Mouse (Mus musculus) retina, postnatal 7 days (tissue): Measurements from ENCODE around the gene Fbxl8.
A peak's percentile ranks its signal among the peaks of the same experiment; 100 is the strongest.

ENCODE experiments used
- DNase-seq: peaks from one replicate; pipeline ENCODE4 v3.0.0-alpha.2; 2012; ENCODE audit warnings: low read depth, low spot score

The Fbxl8 gene

DNA sequence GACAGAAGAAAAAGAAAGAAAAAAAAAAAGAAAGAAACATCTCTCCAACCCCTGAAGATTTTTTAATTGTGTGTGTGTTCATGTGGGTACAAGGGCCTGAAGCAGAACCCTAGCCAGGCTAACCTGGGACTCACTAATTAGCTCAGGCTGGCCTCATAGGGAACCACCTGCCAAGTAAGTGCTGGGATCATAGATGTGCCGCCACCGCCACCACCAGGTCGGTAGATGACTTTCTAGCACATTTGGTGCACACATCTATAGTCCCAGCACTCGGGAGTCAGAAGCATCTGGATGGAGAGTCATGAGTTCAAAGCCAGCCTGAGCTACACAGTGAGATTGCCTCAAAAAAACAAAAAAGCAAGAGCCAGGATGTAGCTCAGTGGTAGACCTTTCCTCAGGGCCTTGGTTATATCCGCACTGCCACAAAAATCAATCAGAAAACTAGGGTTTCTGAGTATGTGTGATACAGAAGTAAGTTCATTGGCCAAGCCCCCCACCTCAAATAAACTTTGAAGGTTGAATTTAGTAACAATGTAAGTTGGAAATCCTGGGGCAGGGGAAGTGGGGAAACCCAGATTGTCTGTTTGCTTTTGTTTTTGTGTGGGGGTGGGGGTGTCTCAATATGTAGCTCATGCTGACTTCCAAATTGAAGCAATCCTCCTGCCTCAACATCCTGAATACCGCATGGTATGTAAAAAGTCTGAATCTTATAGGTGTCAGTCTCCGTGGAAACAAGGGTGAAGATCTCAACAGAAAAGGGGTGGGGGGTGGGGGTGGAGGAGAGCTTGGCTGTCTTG is 6.9 kb upstream of the Fbxl8 start:
- DNase-seq = no peak

DNA sequence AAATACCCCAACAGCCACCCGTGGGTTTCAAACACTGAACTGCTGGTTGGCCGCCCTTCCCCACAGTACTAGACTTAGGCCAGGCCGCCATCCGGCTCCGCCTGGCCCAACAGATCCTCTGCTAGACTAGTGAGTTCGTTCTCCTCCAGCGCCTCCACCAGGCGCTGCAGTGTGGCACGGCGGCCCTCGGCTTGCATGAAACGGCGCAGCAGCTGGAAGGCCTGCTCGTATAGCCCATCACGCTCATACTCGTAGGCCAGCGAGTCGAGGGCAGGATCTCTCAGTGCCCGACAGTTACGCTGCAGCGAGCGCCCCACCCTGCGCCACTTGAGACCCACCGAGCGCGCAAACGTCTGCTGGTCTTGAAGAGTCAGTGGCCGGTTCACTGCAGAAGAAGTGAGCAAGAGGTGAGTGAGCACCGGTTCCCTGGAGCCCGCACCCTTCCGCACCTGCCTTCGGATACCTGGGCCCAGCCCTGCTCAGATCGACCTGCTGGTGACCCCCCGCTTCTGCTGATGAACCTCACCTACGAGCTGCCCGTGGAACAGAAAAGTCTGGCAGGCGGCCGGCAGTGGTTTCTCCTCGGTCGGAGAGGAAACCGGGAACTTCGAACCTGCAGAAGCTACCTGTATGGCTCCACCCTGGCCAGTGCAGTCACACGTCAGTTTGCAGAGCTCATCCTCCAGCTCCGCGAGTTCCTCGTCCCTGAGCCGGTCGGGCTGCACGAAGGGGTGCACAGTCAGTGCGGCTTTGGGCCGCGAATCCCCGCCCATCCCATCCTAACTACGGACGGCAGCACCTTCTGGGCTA is 5.3 kb upstream of the Fbxl8 start:
- no peak for DNase-seq

DNA sequence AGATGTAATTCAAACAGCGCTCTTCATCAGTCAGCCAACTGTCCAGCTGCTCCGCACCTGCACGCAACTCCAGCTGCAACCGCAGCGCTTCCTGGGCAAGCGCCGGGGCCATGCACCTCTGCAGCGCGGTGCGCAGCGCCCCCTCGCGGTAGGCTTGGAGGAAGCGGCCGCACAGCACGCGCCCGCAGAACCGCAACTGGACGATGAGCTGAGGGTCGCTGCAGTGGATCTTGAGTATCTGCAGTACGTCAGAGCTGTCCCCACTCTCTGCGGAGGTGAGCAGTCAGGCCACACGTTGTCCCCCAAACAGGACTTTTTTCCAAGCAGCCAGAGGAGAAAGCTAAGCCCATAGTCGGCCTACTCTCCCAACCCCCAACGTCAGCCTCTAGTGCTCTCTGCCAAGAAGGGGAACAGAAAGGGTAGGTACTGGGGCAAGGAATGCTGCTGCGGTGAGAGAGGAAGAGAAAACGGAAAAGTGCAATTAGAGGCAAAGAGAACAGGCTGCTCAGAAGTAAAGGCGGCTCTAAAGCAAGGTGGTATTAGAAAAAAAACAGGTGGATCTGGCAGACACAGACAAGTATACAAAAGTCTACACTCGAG is 4.6 kb upstream of the Fbxl8 start:
- DNase-seq = peak; percentile 70

DNA sequence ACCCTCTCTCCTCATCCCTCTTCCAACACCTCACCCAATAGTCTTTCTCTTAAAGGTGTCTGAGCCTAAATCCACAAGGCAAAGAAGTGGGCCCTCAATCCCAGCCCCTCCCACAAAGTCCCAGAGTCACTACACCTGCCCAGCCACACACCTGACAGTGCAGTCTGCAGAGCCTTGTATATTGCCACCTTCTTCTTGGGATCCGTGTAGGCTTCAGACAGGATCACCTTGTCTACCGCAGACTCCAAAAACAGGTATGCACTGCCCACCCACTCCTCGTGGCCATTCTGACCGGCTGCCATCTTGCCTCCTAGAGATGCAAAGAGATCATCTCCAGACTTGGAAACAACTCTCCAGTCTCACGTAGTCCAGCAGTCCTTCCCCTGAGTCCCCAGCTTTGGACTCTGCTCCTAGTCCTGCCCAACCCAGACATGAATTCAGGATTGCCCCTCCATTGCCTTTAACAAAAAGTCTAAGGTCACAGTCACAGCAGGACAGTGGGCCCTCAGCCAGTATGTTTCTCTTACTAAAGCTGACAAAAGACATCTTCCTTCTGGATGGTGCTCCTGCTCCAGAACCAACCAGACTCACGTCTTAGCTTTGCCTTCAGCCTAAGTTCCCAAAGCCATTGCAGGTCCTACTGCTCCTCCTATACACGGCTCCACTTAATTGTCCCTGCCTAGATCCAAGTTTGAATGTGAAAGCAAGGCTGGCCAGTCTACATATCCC is 3.9 kb upstream of the Fbxl8 start:
- no peak for DNase-seq

DNA sequence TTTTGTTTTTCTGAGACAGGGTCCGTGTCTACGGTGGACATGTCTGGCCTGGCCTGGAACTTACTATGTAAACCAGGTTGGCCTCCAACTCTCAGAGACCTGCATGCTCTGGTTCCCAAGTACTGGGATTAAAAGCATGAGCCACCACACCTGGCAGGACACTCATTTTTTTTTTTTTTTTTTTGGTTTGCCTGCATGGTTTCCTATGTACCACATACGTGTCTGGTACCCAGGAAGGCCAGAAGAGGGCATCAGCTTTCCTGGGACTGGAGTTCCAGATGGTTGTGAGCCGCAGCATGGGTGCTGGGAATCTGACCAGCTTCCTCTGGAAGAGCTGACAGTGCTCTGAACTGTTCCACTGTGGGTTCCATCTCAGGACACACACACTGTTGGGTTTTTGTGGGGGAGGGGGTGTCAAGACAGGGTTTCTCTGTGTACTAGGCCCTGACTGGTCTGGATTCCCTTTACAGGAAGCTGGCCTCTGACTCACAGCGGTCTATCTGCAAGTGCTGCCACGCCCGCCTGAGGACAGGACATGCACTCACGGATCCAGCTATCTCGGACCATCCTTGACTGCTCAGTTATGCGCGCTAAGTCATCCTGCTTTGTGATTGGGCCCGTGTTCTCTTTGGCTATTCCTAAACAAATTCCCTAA is 3.0 kb upstream of the Fbxl8 start:
- DNase-seq = no peak

DNA sequence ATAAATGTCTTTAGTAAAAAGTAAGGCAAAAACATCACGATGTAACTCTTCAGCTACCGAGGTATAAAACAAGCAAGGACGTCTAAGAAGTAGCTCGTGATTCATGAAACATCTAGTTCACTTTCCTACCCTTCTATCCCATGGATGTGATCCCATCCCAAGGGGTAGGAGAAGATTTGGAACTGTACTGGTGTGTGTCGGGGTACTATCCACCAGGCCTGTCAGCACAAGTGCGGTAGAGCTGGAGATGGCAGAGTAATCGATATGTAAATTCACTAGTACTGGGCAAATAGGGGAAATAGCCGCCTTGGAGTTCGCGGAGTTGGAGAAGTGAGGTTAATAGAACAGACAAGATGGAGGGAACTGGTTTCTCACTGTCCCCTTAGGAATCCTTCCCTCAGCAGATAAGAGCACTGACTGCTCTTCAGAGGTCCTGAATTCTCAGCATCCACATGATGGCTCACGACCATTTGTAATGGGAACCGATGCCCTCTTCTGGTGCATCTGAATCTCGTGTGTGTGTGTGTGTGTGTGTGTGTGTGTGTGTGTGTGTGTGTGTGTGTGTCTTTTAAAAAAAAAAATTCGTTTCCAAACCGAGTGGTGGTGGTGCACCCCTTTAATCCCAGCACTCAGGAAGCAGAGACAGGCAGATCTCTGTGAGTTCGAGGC is 1.1 kb upstream of the Fbxl8 start:
- no peak for DNase-seq

DNA sequence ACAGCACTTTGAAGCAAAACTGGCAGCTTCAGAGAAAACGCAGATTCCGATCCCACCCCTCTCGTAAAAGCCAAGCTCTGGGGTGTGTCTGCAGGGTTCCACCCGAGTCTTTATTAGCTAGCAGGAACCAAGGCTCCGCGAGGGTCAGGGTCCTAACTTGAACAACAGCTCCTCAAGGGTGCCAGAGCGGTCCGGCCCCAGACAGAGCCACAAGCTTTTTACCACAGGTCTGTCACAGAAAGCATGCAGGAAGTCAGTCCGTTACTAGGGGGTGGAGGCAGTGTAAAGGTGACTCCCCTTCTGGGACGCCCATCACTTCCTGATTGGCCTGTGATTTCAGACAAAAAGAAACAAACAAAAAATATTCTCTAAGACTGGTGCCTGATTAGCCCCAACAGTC is 680 bp downstream of the Fbxl8 start:
- no peak for DNase-seq

DNA sequence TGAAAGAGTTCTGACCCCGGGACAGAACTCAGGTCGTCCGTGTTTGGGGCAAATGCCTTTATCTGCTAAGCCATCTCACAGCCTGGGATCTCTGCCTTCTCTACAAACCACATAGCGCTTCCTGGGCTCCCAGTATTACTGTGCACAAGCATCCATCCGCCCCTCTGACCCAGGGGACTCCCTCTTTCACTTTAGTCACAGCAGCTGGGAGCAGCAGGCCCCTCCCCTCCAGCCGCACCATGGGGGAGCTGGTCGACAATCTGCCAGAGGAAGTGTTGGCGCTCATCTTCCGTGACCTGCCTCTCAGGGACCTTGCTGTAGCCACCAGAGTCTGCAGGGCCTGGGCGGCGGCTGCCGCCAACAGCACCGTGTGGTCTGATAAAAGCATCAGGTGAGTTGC is 2.3 kb downstream of the Fbxl8 start:
- DNase-seq = no peak

DNA sequence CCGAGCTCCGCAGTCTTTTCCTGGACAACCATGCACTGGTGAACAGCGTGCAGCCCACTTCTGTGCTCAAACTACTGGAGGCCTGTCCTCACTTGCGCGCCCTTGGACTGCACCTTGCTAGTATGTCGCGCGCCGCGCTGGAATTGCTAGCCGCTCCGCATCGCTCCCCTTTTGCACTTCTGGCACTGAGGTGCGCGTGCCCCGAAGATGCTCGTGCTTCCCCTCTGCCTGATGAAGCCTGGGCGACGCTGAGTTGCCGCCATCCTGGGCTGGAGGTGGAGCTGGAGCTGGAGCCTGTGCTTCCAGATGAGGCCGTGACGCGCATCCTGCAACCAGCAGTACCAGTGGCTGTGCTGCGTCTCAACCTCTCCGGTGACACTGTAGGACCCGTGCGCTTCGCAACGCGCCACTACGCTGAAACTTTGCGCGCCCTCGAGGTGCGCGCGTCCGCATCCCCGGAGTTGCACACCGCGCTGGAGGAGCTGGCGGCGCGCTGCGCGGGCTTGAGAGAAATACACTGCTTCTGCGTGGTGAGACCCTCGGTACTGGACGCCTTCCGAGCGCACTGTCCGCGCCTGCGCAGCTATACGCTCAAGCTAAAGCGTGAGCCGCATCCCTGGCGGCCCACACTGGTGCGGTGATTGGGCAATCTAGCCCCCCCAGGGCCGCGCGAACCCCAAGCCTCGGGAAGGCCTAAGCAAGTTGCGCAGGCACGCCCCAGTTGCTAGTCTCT is 4.1 kb downstream of the Fbxl8 start:
- no peak for DNase-seq

DNA sequence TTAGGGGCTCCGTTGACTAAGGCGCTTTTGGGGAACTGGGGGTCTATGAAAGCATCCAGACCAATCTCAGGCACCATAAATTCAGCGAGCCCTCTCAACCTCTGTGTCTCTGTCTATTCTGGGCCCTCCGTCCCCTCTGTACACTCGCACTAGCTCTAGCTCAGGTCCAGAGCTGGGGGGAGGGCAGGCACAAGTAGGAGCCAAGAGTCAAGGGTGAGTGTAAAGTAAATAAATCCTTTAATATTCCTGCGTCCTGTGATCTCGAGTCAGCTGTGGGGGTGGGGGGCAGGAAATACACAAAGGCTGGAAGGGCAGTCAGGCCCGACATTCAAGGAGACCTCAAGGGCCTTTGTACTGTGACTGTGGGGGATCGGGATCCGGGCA is 4.6 kb downstream of the Fbxl8 start:
- DNase-seq = no peak

DNA sequence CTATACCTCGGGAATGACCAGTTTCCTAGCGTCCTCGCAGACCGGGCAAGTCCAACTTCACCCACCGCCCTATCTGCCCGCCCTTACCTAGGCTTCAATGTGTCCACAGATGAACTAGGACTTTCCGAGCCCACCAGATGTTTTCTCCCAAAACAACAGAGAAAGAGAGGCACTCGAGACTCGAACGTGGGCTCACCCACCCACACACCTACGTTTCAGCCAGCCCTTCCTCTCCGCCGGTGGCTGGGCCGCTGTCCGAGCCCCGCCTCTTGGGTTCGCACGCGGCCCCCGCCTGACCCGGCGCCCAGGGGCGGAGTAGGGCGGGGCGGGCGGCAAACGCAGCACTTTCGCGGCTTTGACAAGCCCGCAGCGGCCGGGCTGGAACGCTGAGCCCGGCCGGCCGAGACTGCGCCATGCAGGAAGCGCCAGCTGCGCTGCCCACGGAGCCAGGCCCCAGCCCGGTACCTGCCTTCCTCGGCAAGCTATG is 5.1 kb downstream of the Fbxl8 start, which contains the start of gene Hsf4:
TSS of gene Hsf4 (plus strand) at position 341 of the 487 bp plus-strand sequence.
- DNase-seq = no peak

DNA sequence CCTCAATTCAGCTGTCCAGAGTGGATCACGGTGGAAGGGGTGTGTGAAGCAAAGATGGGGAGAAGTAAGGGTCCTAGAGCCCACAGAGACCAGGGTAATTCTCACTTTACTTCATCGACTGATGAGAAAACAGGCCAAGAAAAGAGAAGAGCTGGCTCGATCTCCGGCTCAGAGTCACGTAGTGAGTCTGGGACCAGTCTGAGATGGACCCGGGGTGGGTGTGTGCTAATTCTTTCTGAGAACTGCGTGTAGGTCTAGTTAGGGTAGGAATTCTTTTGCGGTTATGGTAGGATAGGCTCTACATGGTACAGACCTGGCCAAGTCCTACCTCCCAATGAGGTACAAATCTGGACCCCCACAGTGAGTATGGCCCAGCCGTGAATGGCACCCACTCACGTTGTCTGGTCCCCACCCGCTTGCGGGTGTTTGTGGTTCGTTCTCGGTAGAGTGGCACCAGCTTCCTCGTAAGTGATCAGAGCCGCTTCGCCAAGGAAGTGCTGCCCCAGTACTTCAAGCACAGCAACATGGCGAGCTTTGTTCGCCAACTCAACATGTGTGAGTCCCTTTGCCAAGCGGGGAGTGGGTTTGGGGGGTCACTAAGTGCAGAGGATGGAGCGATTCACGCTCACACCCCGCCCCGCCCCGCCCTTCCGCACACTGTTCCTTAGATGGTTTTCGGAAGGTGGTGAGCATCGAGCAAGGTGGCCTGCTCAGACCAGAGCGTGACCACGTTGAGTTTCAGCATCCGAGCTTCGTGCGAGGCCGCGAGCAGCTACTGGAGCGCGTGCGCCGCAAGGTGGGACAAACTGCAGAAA is 5.9 kb downstream of the Fbxl8 start:
- DNase-seq = no peak

DNA sequence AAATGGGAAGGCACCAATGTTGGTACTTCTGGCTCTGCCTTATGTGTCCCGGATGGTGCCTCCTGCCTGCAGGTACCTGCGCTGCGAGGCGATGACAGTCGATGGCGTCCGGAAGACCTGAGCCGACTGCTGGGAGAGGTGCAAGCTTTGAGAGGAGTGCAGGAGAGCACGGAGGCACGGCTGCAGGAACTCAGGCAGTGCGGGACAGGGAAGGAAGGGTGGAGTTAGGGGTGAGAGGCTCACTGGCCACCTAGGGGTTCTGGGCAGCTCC is 6.4 kb downstream of the Fbxl8 start:
- DNase-seq = no peak

DNA sequence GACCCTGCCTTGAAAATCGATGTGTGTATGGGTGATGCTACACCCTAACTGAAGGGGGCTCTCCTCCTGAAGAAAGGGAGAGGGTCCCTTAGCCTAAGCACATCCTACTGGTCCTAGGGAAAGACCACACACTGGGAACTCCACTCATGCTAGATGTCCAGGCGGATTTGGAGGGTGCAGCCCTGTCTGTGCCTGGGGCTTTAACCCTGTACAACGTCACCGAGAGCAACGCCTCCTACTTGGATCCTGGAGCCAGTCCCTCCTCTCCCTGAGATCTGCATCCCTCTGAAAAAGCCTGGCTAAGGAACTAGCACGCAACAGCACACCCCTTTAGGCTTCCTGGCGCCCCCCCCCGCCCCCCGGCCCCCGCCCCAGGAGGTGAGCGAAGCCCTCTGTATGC is 10.9 kb downstream of the Fbxl8 start:
- DNase-seq = no peak

DNA sequence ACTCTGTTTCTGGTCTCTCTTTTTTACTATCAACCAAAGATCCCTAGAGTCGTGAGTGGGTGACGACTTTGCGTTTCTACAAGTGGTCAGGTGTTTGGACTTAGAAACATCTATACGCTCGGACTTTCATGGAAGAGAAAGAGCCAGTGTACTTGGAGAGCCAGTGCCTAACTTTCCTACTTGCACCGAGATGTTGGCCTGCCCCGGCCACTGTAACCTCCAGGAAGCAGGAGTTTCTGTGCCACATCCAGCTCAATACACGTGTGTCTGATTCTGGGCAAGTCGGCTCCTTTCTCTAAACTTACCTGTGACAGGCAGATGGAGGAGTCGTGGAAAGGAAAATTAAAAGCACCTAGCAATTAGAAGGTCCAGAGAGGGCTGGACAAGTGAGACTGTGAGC is 11.4 kb downstream of the Fbxl8 start, which contains the start of gene Nol3:
TSS of gene Nol3 (plus strand) at position 301 of the 400 bp plus-strand sequence.
- no peak for DNase-seq

DNA sequence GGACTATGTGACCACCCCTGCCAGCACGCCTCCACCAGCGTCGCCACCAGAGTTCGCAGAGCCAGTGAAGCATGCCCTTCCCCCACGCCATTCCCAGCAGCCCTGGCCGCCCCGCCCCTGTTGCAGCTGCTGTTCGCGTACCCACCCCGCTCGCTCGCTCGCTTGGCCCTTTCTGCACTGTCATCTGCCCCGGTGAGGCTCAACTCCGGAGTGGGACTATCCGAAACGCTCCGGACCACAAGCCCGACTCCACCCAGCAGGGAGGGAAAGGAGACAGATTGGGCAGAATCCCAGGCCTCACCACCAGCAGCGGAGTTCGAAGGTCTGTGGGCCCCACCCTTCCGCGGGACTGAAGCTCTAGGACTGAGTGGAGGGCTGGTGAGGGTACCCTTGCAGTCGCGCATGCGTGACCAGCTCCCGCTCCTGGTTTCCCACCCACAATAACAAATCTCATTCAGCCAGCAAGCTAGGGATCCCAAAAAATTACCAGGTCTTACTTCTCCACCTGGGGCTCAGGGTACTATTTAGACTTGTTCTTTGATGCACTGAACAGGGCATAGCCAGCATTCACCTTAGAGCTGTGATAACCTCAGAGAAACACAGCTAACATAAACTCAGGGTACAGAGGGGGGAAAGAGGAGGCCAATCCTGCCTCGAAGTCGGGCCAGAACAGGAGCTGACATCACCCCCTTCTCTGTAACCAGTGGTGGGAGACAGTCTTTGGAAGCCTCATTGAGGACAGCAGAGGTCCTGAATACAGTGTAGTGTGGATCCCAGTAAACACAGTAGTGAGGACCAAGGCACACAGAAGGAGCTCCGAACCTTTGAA is 12.1 kb downstream of the Fbxl8 start:
- no peak for DNase-seq

DNA sequence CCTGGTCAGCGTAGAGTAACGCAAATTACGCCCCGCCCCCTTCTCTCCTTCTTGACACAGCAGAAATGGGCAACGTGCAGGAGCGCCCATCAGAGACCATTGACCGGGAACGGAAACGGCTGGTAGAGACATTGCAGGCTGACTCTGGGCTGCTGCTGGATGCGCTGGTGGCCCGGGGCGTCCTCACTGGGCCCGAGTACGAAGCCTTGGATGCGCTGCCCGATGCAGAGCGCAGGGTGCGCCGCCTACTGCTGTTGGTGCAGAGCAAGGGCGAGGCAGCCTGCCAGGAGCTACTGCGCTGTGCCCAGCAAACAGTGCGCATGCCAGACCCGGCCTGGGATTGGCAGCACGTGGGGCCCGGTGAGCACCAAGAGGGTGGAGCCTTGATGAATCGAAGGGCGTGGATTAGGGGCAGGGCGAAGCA is 14.5 kb downstream of the Fbxl8 start:
- no peak for DNase-seq

DNA sequence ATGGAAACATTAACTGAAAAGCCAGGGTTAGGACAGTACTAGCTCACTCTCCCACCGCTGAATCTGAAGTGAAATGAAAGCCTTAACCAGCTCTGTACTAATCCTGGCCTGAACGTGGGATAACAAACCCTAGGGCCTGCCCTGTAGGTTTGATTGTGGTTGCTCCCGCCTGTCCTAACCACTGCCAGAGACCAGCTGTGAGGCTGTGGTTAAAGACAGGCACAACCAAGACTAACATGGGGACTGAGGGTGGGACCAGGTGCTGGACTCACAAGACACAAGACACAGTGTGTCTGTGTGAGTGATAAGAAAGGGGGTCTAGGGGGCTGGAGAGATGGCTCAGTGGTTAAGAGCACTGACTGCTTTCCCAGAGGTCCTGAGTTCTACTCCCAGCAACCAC is 16.1 kb downstream of the Fbxl8 start:
- DNase-seq = no peak
